Mouse (Mus musculus) intestine, embryonic 16.5 days (tissue): Measurements from ENCODE around the gene Trafd1. TPM values are rescaled to one million over a fixed set of nuclear protein-coding genes. Genes with fewer than 3 reads are reported as not detected.

Experiments used
- polyA plus RNA-seq: library from polyadenylated mRNA; unstranded; fragments of >200 nt; fragmentation: Nextera tagmentation; extraction: Ambion mirVana; gene quantifications from 2 replicates; pipeline ENCODE4 v1.2.1, GENCODE M21; 2015

Gene Trafd1
- polyA plus RNA-seq, 1 experiment from 2014 or later = 57.2 TPM

Other genes with a start within 250 kb of the Trafd1 start
- gene Ptpn11, start 194.2 kb downstream of the Trafd1 start, polyA plus RNA-seq = 14.3 and 15.6 TPM in 2 replicates
- 512 and 565 TPM in 2 replicates for gene Rpl6, start 181.2 kb downstream of the Trafd1 start, polyA plus RNA-seq
- 3.0 and 3.1 TPM in 2 replicates for gene Hectd4, start 165.4 kb downstream of the Trafd1 start, polyA plus RNA-seq
- gene Naa25, start 12.3 kb upstream of the Trafd1 start, polyA plus RNA-seq = 45.9 and 48.3 TPM in 2 replicates
- 4.2 and 4.4 TPM in 2 replicates for gene Tmem116, start 66.3 kb upstream of the Trafd1 start, polyA plus RNA-seq
- 183 and 202 TPM in 2 replicates for gene Erp29, start 66.9 kb upstream of the Trafd1 start, polyA plus RNA-seq
- gene Adam1b, start 117.8 kb upstream of the Trafd1 start, polyA plus RNA-seq = not detected in 2 replicates
- gene Adam1a, start 159.8 kb upstream of the Trafd1 start, polyA plus RNA-seq = 0.81 and 1.0 TPM in 2 replicates
- gene Gm42878, start 159.8 kb upstream of the Trafd1 start, polyA plus RNA-seq = not detected in 2 replicates
- gene Mapkapk5, start 160.3 kb upstream of the Trafd1 start, polyA plus RNA-seq = 47.3 and 48.0 TPM in 2 replicates
- 236 TPM in 2 replicates for gene Aldh2, start 208.2 kb upstream of the Trafd1 start, polyA plus RNA-seq
- 4.5 and 5.3 TPM in 2 replicates for gene Acad12, start 233.3 kb upstream of the Trafd1 start, polyA plus RNA-seq